Comparison of ENCODE assay signal across 8 mouse cellular contexts in the genomic region with DNA sequence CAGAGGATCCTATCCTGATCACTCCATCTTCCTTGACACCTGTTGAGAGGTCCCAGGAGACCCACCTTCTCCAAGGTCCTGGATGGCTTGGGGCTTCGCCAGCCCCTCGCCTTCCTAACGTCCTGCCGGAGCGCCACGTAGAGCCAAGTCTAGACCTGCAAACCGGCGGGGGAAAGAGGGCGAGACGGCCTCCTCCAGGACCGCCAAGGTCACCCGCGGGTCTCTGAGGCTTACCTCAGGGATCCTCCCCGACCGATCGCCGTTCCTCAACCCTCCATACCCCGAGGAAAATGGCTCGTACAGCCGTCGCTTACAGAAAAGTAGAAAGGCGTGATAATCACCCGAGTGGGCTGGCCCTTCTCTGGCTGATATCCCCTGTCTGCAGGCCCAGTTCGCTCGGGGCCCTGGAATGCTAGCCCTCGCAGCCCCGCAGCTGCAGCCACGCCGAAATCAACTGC. TPM values are rescaled to one million over a fixed set of nuclear protein-coding genes. Genes with fewer than 3 reads are reported as not detected.
DNase-seq lines count a peak whose midpoint lies in the region; ATAC-seq lines count a peak whose summit lies in the region.

No protein-coding gene starts in this region.

- under 1% methylated on average over 29 of the region's 29 CpGs for WGBS in neural tube, embryonic 11.5 days
- under 1% methylated on average over 29 of the region's 29 CpGs for WGBS in embryonic facial prominence, embryonic 15.5 days
- under 1% methylated on average over 29 of the region's 29 CpGs for WGBS in midbrain, embryonic 14.5 days

- DNase-seq in adrenal gland, postnatal 25 days, result peak; percentile 52
- no peak for DNase-seq in adrenal gland, adult 2 months
- DNase-seq in neural tube, embryonic 11.5 days (ENCODE audit: low spot score), result no peak
- DNase-seq in neural tube, embryonic 10.5 days (ENCODE audit: extremely low spot score, low spot score), result no peak
- peak; percentile 3 for DNase-seq in hindlimb bud, embryonic 11.5 days (ENCODE audit: extremely low spot score, low read depth, low spot score)
- DNase-seq in midbrain, embryonic 14.5 days, result peak; percentile 58
- DNase-seq in Muller cell, postnatal 12 days (ENCODE audit: inconsistent ontology term), result no peak

- H3K36me3 ChIP-seq in neural tube, embryonic 11.5 days (ENCODE audit: control insufficient read depth, insufficient read depth, low read length), result no peaks in the 10 kb centered on the region
- H3K36me3 ChIP-seq in embryonic facial prominence, embryonic 15.5 days, result no peaks in the 10 kb centered on the region
- no peaks in the 10 kb centered on the region for H3K36me3 ChIP-seq in midbrain, embryonic 14.5 days (ENCODE audit: control insufficient read depth, insufficient read depth, low read length)

- peak overlapping the region; percentile 90 for H3K4me2 ChIP-seq in neural tube, embryonic 11.5 days (ENCODE audit: low read depth)
- peak overlapping the region; percentile 80 for H3K4me2 ChIP-seq in embryonic facial prominence, embryonic 15.5 days (replicated peaks)
- H3K4me2 ChIP-seq in midbrain, embryonic 14.5 days (ENCODE audit: low read length), result peak overlapping the region; percentile 74

- H3K27ac ChIP-seq in neural tube, embryonic 11.5 days (ENCODE audit: low read depth, low read length), result peak overlapping the region; percentile 92; the same call in 1 of the 2 replicates
- H3K27ac ChIP-seq in embryonic facial prominence, embryonic 15.5 days (replicated peaks), result peak overlapping the region; percentile 98
- H3K27ac ChIP-seq in midbrain, embryonic 14.5 days (replicated peaks; ENCODE audit: low read depth, low read length), result peak overlapping the region; percentile 97

- H3K4me3 ChIP-seq in neural tube, embryonic 11.5 days (ENCODE audit: low read depth, low read length), result peak overlapping the region; percentile 76
- peak overlapping the region; percentile 91 for H3K4me3 ChIP-seq in embryonic facial prominence, embryonic 15.5 days (replicated peaks)
- peak overlapping the region; percentile 65 for H3K4me3 ChIP-seq in midbrain, embryonic 14.5 days (replicated peaks; ENCODE audit: low read depth, low read length)

- H3K4me1 ChIP-seq in neural tube, embryonic 11.5 days (ENCODE audit: control insufficient read depth, insufficient read depth, low read length), result peaks cover 21% of the 10 kb centered on the region
- H3K4me1 ChIP-seq in embryonic facial prominence, embryonic 15.5 days, result peaks cover 27% of the 10 kb centered on the region
- peaks cover 25% of the 10 kb centered on the region for H3K4me1 ChIP-seq in midbrain, embryonic 14.5 days (ENCODE audit: control insufficient read depth, insufficient read depth, low read length)

- peak; percentile 54 for ATAC-seq in neural tube, embryonic 11.5 days (ENCODE audit: insufficient read depth, low FRiP score, low TSS enrichment)
- peak; percentile 55 for ATAC-seq in embryonic facial prominence, embryonic 15.5 days (ENCODE audit: insufficient number of reproducible peaks, low FRiP score, low TSS enrichment, low read depth)
- ATAC-seq in midbrain, embryonic 14.5 days (ENCODE audit: low FRiP score, low TSS enrichment), result peak; percentile 44

- H3K9me3 ChIP-seq in neural tube, embryonic 11.5 days (ENCODE audit: control insufficient read depth, low read length), result no peaks in the 10 kb centered on the region
- H3K9me3 ChIP-seq in embryonic facial prominence, embryonic 15.5 days (replicated peaks), result no peaks in the 10 kb centered on the region
- no peaks in the 10 kb centered on the region for H3K9me3 ChIP-seq in midbrain, embryonic 14.5 days (ENCODE audit: control insufficient read depth, low read length)

- H3K27me3 ChIP-seq in neural tube, embryonic 11.5 days (ENCODE audit: control insufficient read depth, insufficient read depth, low read length), result no peaks in the 10 kb centered on the region
- no peaks in the 10 kb centered on the region for H3K27me3 ChIP-seq in embryonic facial prominence, embryonic 15.5 days
- no peaks in the 10 kb centered on the region for H3K27me3 ChIP-seq in midbrain, embryonic 14.5 days (ENCODE audit: control insufficient read depth, insufficient read depth, low read length)

- H3K9ac ChIP-seq in neural tube, embryonic 11.5 days (ENCODE audit: low read length), result peak overlapping the region; percentile 79
- H3K9ac ChIP-seq in embryonic facial prominence, embryonic 15.5 days, result peak overlapping the region; percentile 87
- H3K9ac ChIP-seq in midbrain, embryonic 14.5 days (replicated peaks; ENCODE audit: low read length), result peak overlapping the region; percentile 66

RNA-seq across cellular contexts. Expression of a gene that starts 0.8 kb away (rescaled TPM):
- total RNA-seq in adrenal gland, postnatal 25 days (2021), result 103 and 116 TPM in 2 replicates
- total RNA-seq in adrenal gland, adult 2 months (2021), result 100 to 1,000 TPM; 105 to 130 TPM
- polyA plus RNA-seq in adrenal gland, adult 2 months (2012; rRNA removed), result 400 and 500 TPM in 2 replicates
- 102 and 104 TPM in 2 replicates for polyA plus RNA-seq in neural tube, embryonic 11.5 days (2014; fragmentation: Nextera tagmentation; extraction: Ambion mirVana)
- 90.6 and 96.6 TPM in 2 replicates for polyA plus RNA-seq in embryonic facial prominence, embryonic 15.5 days (2015; fragmentation: Nextera tagmentation; extraction: Ambion mirVana)
- polyA plus RNA-seq in midbrain, embryonic 14.5 days (2014; fragmentation: Nextera tagmentation; extraction: Ambion mirVana), result 98.1 and 103 TPM in 2 replicates

RNA-seq across cellular contexts. Expression of a gene that starts 45.9 kb away (rescaled TPM):
- total RNA-seq in adrenal gland, postnatal 25 days (2021), result not detected in 2 replicates
- not detected for total RNA-seq in adrenal gland, adult 2 months (2021)
- polyA plus RNA-seq in adrenal gland, adult 2 months (2012; rRNA removed), result not detected in 2 replicates
- 0.20 and 0.38 TPM in 2 replicates for polyA plus RNA-seq in neural tube, embryonic 11.5 days (2014; fragmentation: Nextera tagmentation; extraction: Ambion mirVana)
- polyA plus RNA-seq in embryonic facial prominence, embryonic 15.5 days (2015; fragmentation: Nextera tagmentation; extraction: Ambion mirVana), result 0.32 and 0.63 TPM in 2 replicates
- polyA plus RNA-seq in midbrain, embryonic 14.5 days (2014; fragmentation: Nextera tagmentation; extraction: Ambion mirVana), result 0.42 and 0.61 TPM in 2 replicates

Comparison
In these comparisons a context has a peak if more than half of its experiments do, and no peak if none do; other contexts are left out.
1. DNase-seq: peak in adrenal gland, postnatal 25 days (single experiment), hindlimb bud, embryonic 11.5 days (single experiment) and midbrain, embryonic 14.5 days (single experiment); none in adrenal gland, adult 2 months (single experiment), neural tube, embryonic 11.5 days (single experiment), neural tube, embryonic 10.5 days (single experiment) and Muller cell, postnatal 12 days (single experiment).
2. Peak in every context shown above with its lines, with median percentiles within 50 percentile points of each other: ATAC-seq, H3K27ac ChIP-seq, H3K4me2 ChIP-seq, H3K4me3 ChIP-seq and H3K9ac ChIP-seq.